Mouse (Mus musculus) liver, postnatal 0 days (tissue): ENCODE measurements around the gene Duxbl2. TPM values are rescaled to one million over a fixed set of nuclear protein-coding genes. Genes with fewer than 3 reads are reported as not detected.
A peak's percentile ranks its signal among the peaks of the same experiment; 100 is the strongest.
"Not testable (repeated sequence)": the region's sequence is repeated elsewhere in the genome, so short reads cannot be mapped to it uniquely, and the experiment has no call there.

ENCODE experiments used
- ATAC-seq: fragments of 200-750 bp; cut with Nextera tagmentation; 2 replicates; pipeline ENCODE4 v1.8.0; 2017; ENCODE audit warnings: mild to moderate bottlenecking, moderate library complexity
- DNase-seq: peaks from one replicate; pipeline ENCODE4 v3.0.0-alpha.2; 2016
- H3K27ac ChIP-seq: fragments of 300-500 bp; sonication (generic); 2 replicates; pipeline ENCODE4 v1.5.1; 2014; ENCODE audit warnings: antibody characterized with exemption, moderate library complexity, mild to moderate bottlenecking, low read depth
- H3K27me3 ChIP-seq: fragments of 300-500 bp; sonication (generic); 2 replicates; pipeline ENCODE4 v1.6.1; 2014; ENCODE audit warnings: low read length, control low read depth, mixed read lengths; ENCODE audit not compliant: insufficient read depth
- H3K36me3 ChIP-seq: fragments of 300-500 bp; sonication (generic); replicated peaks from 2 replicates; pipeline ENCODE4 v1.6.1; 2014; ENCODE audit warnings: mild to moderate bottlenecking, control low read depth, low read length, moderate library complexity, mixed read lengths; ENCODE audit not compliant: insufficient read depth
- H3K4me1 ChIP-seq: fragments of 300-500 bp; sonication (generic); 2 replicates; pipeline ENCODE4 v1.6.1; 2014; ENCODE audit warnings: antibody characterized with exemption, mild to moderate bottlenecking, control low read depth; ENCODE audit not compliant: insufficient read depth
- H3K4me2 ChIP-seq: fragments of 300-500 bp; sonication (generic); 2 replicates; pipeline ENCODE4 v1.6.1; 2014; ENCODE audit warnings: low read depth, mild to moderate bottlenecking, low read length, moderate library complexity, mixed read lengths
- H3K4me3 ChIP-seq: fragments of 300-500 bp; sonication (generic); 2 replicates; pipeline ENCODE4 v1.5.1; 2014; ENCODE audit warnings: low read depth, low read length
- H3K9ac ChIP-seq: fragments of 300-500 bp; sonication (generic); replicated peaks from 2 replicates; pipeline ENCODE4 v1.6.1; 2014; ENCODE audit warnings: mild to moderate bottlenecking, moderate library complexity
- H3K9me3 ChIP-seq: fragments of 300-500 bp; sonication (generic); 2 replicates; pipeline ENCODE4 v1.6.1; 2016; ENCODE audit warnings: mild to moderate bottlenecking, control low read depth, low read length, mixed read lengths
- WGBS: fragments of 180-500 bp; shearing (Covaris S2); extraction: QIAGEN DNeasy Blood & Tissue Kit; methylation state at CpG from one replicate; pipeline ENCODE4 v1.1.7; 2014; ENCODE audit not compliant: insufficient replicate concordance; 5-methylcytosine and 5-hydroxymethylcytosine counted together
- polyA plus RNA-seq: library from polyadenylated mRNA; unstranded; fragments of >200 nt; fragmentation: Nextera tagmentation; extraction: Ambion mirVana; gene quantifications from 2 replicates; pipeline ENCODE4 v1.2.1, GENCODE M21; 2015

Gene Duxbl2
- 0.08 TPM in 1 of 2 replicates, not detected in the other for polyA plus RNA-seq

GRCm38 (mm10) chr14:26118150-26118549, at the start of gene Duxbl2:
Gene Duxbl2 (plus strand): TSS chr14:26118349.
- not testable (repeated sequence) for H3K4me2 ChIP-seq, H3K27ac ChIP-seq, H3K9me3 ChIP-seq, ATAC-seq, H3K27me3 ChIP-seq, H3K4me1 ChIP-seq, H3K4me3 ChIP-seq, DNase-seq, H3K9ac ChIP-seq, H3K36me3 ChIP-seq
- WGBS, result no CpG with 5 or more reads among the region's 7 CpGs

DNA sequence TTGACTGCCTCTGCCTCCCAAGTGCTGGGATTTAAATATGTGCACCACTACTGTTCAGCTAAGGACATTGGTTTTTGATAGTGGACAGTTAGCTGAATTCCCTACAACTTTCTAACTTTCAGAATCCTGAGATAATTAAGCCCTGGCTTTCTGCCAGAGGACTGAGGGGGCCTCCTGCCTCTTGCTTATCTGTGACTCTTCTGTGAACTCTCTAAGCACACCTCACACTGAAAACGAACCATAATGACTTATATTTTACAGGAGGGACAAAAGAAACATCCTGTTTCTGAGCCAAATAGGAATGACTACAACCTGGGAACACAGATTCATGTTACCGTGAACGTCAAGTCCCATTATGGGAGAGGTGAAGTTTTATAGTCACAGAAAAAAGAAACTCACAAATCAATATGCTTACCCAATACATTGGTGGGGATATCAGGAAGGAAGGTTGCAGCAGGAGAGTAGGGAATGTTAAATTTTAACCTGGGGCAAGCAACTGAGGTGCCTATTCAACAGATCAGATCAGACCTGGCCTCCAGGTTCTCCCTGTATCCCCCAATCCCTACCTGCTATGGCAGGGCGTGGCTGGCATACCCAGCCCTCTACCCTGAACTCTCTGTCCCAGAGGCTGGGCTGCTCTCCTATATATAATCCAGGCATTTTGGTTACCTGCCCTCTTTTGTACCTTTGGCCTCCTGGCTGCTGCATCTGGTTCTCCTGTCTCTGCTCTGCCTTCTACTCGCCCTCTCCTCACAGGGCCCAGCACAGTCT, 41.3 kb upstream of the Duxbl2 start:
- not testable (repeated sequence) for H3K9ac ChIP-seq, H3K27me3 ChIP-seq, H3K36me3 ChIP-seq, H3K27ac ChIP-seq, H3K4me2 ChIP-seq, H3K4me3 ChIP-seq, H3K4me1 ChIP-seq, H3K9me3 ChIP-seq, DNase-seq
- WGBS, result no CpG with 5 or more reads among the region's 5 CpGs
- peak; percentile 99 for ATAC-seq

GRCm38 (mm10) chr14:26081216-26081615, 36.9 kb upstream of the Duxbl2 start, which contains the start of gene Cphx2:
Gene Cphx2 (plus strand): TSS chr14:26081516.
- not testable (repeated sequence) for H3K9me3 ChIP-seq, H3K4me3 ChIP-seq, H3K9ac ChIP-seq, DNase-seq, H3K4me2 ChIP-seq, ATAC-seq, H3K27ac ChIP-seq, H3K4me1 ChIP-seq, H3K27me3 ChIP-seq, H3K36me3 ChIP-seq
- no CpG with 5 or more reads among the region's 6 CpGs for WGBS

- H3K9ac ChIP-seq, ATAC-seq, H3K27ac ChIP-seq, H3K4me3 ChIP-seq, H3K27me3 ChIP-seq, DNase-seq, H3K4me2 ChIP-seq, H3K4me1 ChIP-seq, H3K36me3 ChIP-seq, H3K9me3 ChIP-seq: not testable (repeated sequence)
- no CpG with 5 or more reads among the region's 1 CpGs for WGBS
Measured at GRCm38 (mm10) chr14:26081997-26082396, 36.2 kb upstream of the Duxbl2 start, which contains the start of gene Cphx3. Gene Cphx3 (plus strand): TSS chr14:26082297.

DNA sequence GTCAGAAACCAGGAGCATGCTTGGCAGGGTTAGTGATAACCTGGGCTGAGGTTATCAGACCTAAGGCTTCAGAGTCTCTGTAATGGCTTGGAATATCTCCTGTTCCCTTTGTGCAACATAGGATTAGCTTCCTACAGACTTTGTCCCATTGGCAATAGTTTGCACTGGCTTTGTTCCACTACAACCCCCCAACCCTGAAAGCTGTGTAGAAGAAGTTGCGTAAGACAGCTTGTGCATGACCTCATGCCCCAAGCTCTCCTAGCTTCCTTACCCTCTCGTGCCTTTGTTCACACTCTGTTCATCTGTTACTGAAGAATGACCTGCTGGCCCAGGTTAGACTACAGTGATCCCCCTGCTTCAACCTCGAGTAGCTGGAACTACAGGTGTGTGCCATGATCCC, 20.5 kb upstream of the Duxbl2 start:
- DNase-seq, H3K4me1 ChIP-seq: not testable (repeated sequence)
- WGBS, result no CpG with 5 or more reads among the region's 3 CpGs

DNA sequence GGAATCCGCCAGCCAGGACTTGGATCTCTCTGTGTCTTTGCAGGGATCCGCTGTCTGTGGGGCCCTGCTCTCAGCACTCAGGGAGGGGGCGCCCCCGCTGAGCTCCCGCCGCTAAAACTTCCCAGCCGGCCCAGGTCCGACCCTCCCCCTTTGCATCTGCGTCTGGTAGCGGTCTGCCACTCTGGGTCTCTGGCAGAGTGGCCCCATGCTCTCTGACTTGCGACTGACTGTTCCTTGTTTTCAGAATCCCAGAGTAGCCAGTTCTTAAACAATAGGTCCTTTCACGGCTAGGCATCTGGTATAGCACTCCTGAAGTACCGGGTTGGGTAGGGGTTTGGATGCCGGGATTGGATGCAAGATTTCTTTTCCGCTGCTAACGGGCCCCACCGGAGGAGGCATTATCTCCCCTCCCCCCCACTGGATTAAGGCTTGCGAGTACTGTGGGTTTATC, 426 bp downstream of the Duxbl2 start:
- not testable (repeated sequence) for DNase-seq, H3K27me3 ChIP-seq, H3K27ac ChIP-seq, H3K36me3 ChIP-seq, H3K4me3 ChIP-seq, ATAC-seq, H3K4me1 ChIP-seq, H3K9me3 ChIP-seq, H3K4me2 ChIP-seq, H3K9ac ChIP-seq
- no CpG with 5 or more reads among the region's 18 CpGs for WGBS

More for the DNA sequence above, 20.5 kb upstream of the Duxbl2 start:
- H3K27me3 ChIP-seq, H3K27ac ChIP-seq, H3K36me3 ChIP-seq, H3K9me3 ChIP-seq, H3K4me2 ChIP-seq, H3K4me3 ChIP-seq, H3K9ac ChIP-seq: not testable (repeated sequence)
- peak; percentile 87 for ATAC-seq

DNA sequence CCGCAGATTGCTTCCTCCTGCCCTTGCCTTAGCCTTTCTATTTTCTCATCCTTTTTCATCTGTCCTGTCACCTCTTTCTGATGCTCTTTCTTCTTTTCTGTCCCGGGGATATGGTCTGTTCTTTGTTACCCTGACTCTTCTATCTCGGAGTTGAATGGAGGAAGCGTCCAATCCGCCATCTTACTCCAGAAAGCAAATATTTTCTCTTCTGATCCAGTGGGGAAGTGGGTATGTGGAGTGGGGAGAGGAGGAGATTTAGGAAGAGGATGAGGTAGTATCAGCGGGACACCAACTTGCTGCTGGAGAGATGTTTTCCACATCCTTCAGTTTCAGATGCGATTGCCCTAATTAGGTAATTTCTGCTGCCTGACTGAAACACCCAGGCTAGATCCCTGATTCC, 946 bp downstream of the Duxbl2 start:
- H3K4me3 ChIP-seq, H3K9ac ChIP-seq, ATAC-seq, H3K36me3 ChIP-seq, H3K4me1 ChIP-seq, H3K4me2 ChIP-seq, H3K27me3 ChIP-seq, H3K9me3 ChIP-seq, H3K27ac ChIP-seq, DNase-seq: not testable (repeated sequence)
- no CpG with 5 or more reads among the region's 7 CpGs for WGBS

DNA sequence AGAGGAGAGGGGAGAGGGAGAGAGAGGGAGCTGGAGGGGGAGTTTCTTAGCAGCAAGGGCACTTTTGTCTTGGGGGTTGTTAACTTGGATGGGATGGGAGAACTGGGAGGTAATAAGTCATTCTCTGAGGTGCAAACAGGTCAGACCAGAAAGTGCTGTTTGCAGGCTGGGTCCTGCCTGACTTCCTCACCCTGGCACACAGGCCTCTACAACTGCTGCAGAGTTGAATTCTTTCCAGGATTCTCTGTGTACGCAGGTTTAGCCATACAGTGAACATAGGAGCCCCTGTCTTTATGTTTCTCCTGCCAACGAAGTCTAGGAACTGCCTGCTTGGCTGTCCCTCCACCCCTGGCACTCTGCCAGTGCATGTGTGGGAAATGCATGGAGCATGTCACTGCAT, 28.9 kb downstream of the Duxbl2 start:
- H3K36me3 ChIP-seq, H3K4me1 ChIP-seq, H3K4me2 ChIP-seq, H3K27ac ChIP-seq, H3K4me3 ChIP-seq, H3K27me3 ChIP-seq, H3K9me3 ChIP-seq, H3K9ac ChIP-seq, ATAC-seq, DNase-seq: not testable (repeated sequence)
- no CpG with 5 or more reads among the region's 2 CpGs for WGBS

GRCm38 (mm10) chr14:26156032-26156431, 37.9 kb downstream of the Duxbl2 start:
- H3K36me3 ChIP-seq, H3K27ac ChIP-seq, H3K27me3 ChIP-seq, H3K4me3 ChIP-seq, H3K4me2 ChIP-seq, H3K9ac ChIP-seq, H3K4me1 ChIP-seq, DNase-seq, H3K9me3 ChIP-seq, ATAC-seq: not testable (repeated sequence)
- WGBS, result no CpG with 5 or more reads among the region's 7 CpGs

- not testable (repeated sequence) for H3K4me3 ChIP-seq, H3K9me3 ChIP-seq, H3K27me3 ChIP-seq, DNase-seq, H3K36me3 ChIP-seq, H3K4me1 ChIP-seq, H3K9ac ChIP-seq, H3K27ac ChIP-seq, ATAC-seq, H3K4me2 ChIP-seq
- no CpG with 5 or more reads among the region's 9 CpGs for WGBS
Measured at GRCm38 (mm10) chr14:26161156-26161555, 43.0 kb downstream of the Duxbl2 start.
